Mouse (Mus musculus) T-helper 1 cell (primary cell): Measurements from ENCODE around the gene Prr12.

ENCODE experiments used
- in situ Hi-C: fragments of 300-600 bp; cut with MboI, MseI; formaldehyde crosslinking; loops from one replicate; pipeline ENCODE4 v1.15.1; 2025; ENCODE audit warnings: high pct_unique_total_duplicates

Prr12 gene

GRCm38 (mm10) chr7:45077829-45078228 is 25.1 kb upstream of the Prr12 start:
- in situ Hi-C loops = no loop called here

- in situ Hi-C loops = no loop called here
Observed at GRCm38 (mm10) chr7:45077322-45077721, 24.6 kb upstream of the Prr12 start.

- in situ Hi-C loops = no loop called here
Observed at GRCm38 (mm10) chr7:45076501-45076900, 23.8 kb upstream of the Prr12 start.

- in situ Hi-C loops = no loop called here
Observed at GRCm38 (mm10) chr7:45075405-45075804, 22.7 kb upstream of the Prr12 start.

- in situ Hi-C loops = loop anchor here (5.0 kb wide), 1 partner anchor 42 kb away; no protein-coding TSS in a partner anchor
Observed at GRCm38 (mm10) chr7:45073949-45074348, 21.3 kb upstream of the Prr12 start.

GRCm38 (mm10) chr7:45073171-45073707 is 20.6 kb upstream of the Prr12 start:
- in situ Hi-C loops = loop anchor here (5.0 kb wide), 1 partner anchor 41 kb away; no protein-coding TSS in a partner anchor

GRCm38 (mm10) chr7:45072230-45072629 is 19.5 kb upstream of the Prr12 start:
- in situ Hi-C loops = loop anchor here (5.0 kb wide), 1 partner anchor 40 kb away; no protein-coding TSS in a partner anchor

- in situ Hi-C loops = loop anchor here (5.0 kb wide), 1 partner anchor 37 kb away; no protein-coding TSS in a partner anchor
Observed at GRCm38 (mm10) chr7:45069671-45070070, 17.0 kb upstream of the Prr12 start.

- in situ Hi-C loops = no loop called here
Observed at GRCm38 (mm10) chr7:45068000-45068318, 15.3 kb upstream of the Prr12 start.

- in situ Hi-C loops = no loop called here
Observed at GRCm38 (mm10) chr7:45067190-45067999, 14.7 kb upstream of the Prr12 start.

GRCm38 (mm10) chr7:45062239-45062835 is 9.7 kb upstream of the Prr12 start, which contains the start of the genes Nosip and Prrg2:
Gene Nosip (plus strand): TSS chr7:45062429.
Gene Prrg2 (minus strand): TSS chr7:45062677.
- in situ Hi-C loops = no loop called here

- in situ Hi-C loops = no loop called here
Observed at GRCm38 (mm10) chr7:45061532-45062075, 8.9 kb upstream of the Prr12 start.

GRCm38 (mm10) chr7:45060632-45061122 is 8.0 kb upstream of the Prr12 start:
- in situ Hi-C loops = no loop called here

GRCm38 (mm10) chr7:45058607-45059571 is 6.2 kb upstream of the Prr12 start:
- in situ Hi-C loops = no loop called here

- in situ Hi-C loops = no loop called here
Observed at GRCm38 (mm10) chr7:45056972-45057348, 4.3 kb upstream of the Prr12 start.

GRCm38 (mm10) chr7:45056329-45056971 is 3.8 kb upstream of the Prr12 start:
- in situ Hi-C loops = no loop called here

GRCm38 (mm10) chr7:45053931-45054510 is 1.3 kb upstream of the Prr12 start:
- in situ Hi-C loops = no loop called here

- in situ Hi-C loops = no loop called here
Observed at GRCm38 (mm10) chr7:45053117-45053930, 643 bp upstream of the Prr12 start.

GRCm38 (mm10) chr7:45052181-45052861 is 360 bp downstream of the Prr12 start:
- in situ Hi-C loops = no loop called here
